Mouse (Mus musculus) gastrocnemius, postnatal 14 days (tissue): ENCODE measurements around the gene Tbc1d10b. TPM values are rescaled to one million over a fixed set of nuclear protein-coding genes. Genes with fewer than 3 reads are reported as not detected.
"Not testable (repeated sequence)": the region's sequence is repeated elsewhere in the genome, so short reads cannot be mapped to it uniquely, and the experiment has no call there.

Source experiments
- DNase-seq: peaks from one replicate; pipeline ENCODE4 v3.0.0; 2021; ENCODE audit warnings: mixed read lengths
- intact Hi-C: fragments of 180-260 bp; cut with DNase I; formaldehyde crosslinking; loops from one replicate; pipeline ENCODE4 v1.15.1; 2025; ENCODE audit warnings: low total_unique reads
- total RNA-seq, 2 experiments: library from RNA; stranded (reverse); gene quantifications; 2 replicates each; pipeline ENCODE4 v1.2.3; 2021

Tbc1d10b gene
- total RNA-seq, 2 experiments from 2014 or later = 32.1 to 32.9 TPM

DNA sequence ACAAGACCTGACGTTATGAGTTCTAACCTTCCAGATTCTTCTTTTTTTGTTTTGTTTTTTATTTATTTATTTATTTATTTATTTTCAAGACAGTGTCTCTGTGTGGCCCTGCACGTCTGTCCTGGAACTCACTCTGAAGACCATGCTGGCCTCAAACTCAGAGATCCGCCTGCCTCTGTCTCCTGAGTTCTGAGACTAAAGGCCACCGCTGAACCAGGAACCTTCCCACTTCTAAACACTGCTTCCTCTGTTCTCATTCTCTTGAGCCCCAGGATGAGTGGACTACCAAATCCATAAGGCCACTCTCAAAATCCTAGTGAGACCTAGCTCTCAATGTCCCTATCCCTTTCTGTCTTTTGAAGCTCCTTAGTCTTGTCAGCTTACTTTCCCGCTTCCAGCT, 1.6 kb upstream of the Tbc1d10b start:
- intact Hi-C loops = no loop called here
- DNase-seq = no peak

DNA sequence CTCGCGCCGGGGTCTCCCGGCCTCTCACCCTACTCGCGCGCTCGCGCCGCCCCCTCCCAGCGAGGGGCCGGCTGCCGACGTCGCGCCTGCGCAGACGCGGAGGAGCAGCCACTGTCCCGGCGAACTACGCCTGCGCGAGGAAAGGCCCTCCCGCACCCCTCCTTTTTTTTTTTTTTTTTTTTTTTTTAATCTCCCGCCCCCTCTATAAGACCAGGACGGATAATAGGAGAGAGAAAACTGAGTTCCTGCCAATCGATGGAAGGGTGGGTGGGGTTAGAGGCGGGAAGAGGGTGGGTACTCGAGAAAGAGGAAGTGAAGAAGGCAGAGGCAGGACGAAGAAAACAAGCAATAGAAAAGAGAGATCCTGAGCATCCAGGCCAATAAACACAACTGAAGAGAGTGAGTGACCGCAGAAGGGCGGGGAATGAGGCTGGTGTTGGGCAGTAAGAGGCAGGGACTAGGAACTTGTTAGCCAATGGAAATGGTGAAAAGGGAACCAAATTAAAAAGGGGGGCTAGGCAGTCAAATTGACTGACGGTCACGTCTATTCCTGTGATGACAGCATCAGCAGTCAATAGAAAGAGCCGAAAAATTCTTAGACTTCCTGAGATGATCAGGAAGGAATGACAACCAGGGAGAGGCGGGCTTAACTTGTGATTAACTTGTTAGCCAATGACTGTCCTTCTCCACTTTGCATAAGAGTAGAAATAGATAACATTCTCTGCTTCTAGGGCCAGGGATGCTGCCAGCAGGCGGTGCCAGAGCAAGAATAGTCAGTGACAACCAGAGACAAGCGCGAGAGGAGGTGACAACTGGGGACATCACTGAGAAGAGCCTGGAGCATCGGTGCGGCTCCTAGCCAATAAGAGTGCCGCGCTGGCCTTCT, 528 bp upstream of the Tbc1d10b start, which contains the start of gene Mylpf:
TSS of gene Mylpf (plus strand) at position 338 of the 886 bp plus-strand sequence.
- intact Hi-C loops = no loop called here
- peak; percentile 94 for DNase-seq

DNA sequence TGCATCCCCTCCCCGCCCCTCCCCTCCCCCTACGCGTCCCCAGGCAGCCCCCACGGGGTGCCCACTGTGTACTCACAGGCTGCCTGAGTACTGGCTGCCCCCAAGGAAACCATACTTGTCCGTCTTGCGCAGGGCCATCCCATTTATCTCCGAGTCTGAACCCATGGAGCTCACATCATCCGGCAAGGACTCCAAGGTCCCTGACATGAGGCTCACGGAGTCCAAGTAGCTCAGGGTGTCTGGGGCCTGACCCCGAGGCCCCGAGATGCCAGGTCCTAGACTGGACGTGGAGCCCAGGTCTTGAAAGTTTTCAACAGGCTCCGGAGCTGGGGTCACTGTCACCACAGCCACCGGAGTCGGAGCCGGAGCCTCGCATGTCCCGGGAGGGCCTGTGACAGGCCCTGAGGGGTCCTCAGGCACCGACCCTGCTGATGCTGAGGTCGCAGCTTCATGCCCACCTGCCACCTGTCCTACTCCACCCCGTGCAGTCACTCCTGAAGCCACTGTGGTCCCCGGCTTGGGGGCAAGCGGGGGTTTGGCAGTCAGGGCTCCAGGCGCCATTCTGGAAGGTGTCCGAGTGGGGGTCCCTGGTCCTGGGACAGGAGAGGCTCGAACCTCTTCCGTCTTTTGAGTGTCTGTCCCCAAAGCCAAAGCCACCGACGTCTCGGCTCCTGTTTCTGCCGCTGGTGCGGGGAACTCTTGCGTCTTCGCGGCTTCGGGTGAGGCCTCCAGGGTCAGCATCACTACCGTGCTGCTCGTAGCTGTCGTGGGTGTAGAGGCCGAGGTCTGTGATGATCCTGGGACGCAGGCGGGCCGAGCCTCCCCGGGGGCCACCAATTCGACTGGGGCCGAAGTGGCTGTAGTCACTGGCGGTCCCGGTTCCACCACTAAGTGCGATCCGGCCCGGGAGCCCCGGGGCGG, 634 bp downstream of the Tbc1d10b start:
- intact Hi-C loops = no loop called here
- DNase-seq = no peak

DNA sequence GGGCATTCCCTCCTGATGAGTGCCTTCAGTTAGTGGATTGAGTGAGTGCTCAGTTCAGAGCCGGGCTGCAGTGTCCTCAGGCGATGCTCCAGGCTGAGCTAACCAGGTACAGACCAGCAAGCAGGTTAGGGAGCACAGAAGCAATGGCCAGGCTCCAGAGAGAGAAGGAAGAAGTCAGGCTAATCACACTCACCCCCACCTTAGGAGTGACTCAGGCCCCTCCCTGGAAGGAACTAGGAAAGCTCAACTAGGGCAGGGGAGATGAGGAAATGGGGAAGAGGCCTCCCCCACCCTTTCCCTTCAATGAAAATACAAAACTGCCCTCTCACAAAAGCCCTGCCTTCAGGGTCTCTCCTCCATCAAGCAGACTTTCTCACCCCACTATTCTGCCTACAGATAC, 1.7 kb downstream of the Tbc1d10b start:
- DNase-seq = no peak
- intact Hi-C loops = no loop called here

DNA sequence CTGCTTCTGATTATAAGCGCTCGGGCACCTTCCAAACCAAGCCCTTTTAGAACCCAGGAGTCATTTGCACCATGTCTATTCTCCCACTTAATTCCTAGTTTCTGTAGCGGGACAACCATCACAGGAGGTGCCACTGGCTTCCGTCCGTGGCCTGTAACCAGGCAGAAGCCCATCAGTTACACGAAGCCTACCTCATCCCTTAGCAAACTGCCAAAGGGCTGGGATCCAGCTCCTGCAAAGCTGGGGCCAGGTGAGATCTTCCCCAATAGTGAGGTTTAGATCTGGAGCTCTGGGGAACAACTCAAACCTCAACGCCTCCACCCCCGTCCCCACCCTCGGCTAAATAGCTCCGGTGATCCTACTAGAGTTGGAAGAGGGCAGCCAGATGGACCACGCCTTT, 11.8 kb downstream of the Tbc1d10b start:
- intact Hi-C loops = no loop called here
- no peak for DNase-seq

DNA sequence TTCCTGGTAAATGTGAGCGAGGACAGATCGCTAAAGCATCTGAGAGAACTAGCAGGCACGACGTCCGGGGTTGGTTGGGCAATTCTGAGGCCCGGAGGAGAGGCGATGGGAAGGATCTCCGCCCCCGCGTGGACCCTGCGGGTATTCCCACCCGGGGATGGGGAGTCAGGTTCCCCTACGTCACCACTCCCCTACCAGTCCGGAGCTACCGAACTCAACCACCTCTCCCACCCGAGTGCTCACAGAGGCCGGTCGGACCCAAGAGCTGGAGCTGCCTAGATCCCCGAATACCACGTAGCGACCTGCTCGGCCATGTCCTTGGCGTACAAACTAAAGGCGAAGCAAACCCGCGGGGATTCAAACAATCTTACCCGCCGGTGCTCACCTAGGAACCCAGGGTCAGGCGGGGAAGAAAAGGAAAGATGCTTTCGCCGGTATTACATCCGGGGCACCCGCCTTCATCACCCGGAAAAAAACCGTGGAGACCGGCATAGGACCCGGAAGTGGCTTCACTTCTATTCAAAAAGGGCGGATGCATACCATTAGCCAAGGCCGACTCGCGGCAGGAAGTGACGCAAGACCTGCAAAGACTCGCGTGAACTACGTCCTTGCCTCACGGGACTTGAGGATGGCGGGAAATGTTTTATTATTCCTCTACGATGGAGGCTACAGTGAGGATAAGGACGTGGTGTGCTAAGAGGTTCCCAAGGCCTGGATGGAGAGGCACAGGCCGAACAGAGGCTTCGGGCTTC, 12.5 kb downstream of the Tbc1d10b start, which contains the start of gene Cd2bp2:
TSS of gene Cd2bp2 (minus strand) at position 507 of the 752 bp plus-strand sequence.
- intact Hi-C loops = no loop called here
- DNase-seq = peak; percentile 93

DNA sequence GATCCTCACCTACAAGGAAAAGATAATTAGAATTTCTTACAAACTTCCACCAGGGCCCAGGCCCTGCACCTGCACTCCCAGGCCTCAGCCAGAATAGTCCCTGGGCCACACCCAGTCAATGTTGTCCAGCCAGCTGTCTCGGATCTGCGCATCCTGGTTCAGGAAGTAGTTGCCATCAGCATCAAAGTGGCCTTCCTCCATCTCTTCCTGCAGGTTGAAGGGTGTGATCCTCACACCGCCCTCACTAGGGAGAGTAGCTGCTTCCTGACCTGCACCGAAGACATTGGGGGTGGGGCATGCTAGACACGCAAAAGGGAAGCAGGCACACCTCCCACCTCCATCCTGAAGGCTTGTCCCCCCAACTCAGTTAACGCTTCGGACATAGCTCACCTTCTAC, 13.6 kb downstream of the Tbc1d10b start:
- intact Hi-C loops = no loop called here
- no peak for DNase-seq

DNA sequence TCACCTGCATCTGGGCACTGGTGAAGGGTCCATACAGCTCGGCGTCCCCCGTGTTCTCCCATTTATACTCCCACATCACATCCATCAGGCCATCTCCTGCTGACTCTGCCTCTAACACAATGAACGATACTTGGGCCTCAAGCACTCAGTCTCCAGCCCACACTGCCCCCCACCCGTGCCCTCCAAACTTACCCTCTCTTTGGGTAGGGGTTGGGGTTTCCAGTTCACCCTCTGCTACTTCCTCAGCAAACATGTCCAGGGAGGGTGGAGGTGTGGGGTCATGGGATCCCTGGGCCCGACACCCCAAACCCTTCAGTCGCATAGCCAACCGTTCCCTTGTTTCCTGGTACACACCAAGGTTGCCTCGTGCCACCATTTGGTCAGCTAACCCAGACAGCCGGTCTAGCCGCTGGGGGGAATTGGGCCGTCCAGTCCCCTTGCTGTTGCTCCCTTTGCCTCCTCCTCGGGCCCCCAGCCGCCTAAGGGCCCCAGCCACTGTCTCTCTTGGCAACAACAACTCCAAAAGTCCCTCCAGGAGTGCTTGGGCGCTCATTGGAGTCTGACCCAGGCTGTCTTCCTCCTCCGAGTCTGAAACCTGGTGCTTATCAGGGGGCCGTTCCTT, 14.1 kb downstream of the Tbc1d10b start:
- intact Hi-C loops = no loop called here
- no peak for DNase-seq

DNA sequence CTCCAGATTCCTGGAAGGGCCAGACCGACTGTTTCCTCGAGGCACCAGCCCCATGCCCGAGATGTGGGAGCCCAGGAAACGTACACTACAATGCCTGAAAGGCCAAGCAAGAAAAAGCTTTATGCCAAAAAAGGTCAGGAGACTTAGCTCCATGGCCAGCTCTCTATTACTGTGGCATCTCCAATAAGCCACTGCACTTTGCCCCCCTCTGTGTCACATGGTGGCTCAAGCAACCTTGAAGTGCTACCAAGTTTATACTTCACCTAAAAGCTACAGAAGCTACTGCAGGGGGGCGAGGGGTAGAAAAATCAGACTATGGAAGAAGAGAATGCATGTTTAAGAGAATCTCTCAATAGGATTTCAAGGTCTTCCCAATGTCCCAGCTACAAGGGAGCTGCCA, 15.3 kb downstream of the Tbc1d10b start:
- intact Hi-C loops = no loop called here
- no peak for DNase-seq

DNA sequence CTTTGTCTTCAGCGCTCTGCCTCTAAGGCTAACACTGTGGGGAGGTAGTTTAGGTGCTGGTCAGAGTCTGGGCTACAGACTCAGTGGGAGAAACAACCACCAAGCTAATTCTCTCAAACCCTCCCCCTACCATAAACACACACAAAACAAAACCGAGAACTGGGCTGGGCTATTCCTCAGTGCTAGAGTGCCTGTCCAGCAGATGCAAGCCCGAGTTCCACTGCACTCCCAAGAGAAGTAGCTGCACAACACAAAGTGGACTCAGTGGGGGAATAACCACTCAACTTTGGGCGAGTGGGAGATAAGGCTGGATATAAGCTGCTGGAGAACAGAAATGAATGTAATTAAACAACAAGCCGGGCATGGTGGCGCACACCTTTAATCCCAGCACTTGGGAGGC, 17.6 kb downstream of the Tbc1d10b start:
- intact Hi-C loops = no loop called here
- DNase-seq = no peak

DNA sequence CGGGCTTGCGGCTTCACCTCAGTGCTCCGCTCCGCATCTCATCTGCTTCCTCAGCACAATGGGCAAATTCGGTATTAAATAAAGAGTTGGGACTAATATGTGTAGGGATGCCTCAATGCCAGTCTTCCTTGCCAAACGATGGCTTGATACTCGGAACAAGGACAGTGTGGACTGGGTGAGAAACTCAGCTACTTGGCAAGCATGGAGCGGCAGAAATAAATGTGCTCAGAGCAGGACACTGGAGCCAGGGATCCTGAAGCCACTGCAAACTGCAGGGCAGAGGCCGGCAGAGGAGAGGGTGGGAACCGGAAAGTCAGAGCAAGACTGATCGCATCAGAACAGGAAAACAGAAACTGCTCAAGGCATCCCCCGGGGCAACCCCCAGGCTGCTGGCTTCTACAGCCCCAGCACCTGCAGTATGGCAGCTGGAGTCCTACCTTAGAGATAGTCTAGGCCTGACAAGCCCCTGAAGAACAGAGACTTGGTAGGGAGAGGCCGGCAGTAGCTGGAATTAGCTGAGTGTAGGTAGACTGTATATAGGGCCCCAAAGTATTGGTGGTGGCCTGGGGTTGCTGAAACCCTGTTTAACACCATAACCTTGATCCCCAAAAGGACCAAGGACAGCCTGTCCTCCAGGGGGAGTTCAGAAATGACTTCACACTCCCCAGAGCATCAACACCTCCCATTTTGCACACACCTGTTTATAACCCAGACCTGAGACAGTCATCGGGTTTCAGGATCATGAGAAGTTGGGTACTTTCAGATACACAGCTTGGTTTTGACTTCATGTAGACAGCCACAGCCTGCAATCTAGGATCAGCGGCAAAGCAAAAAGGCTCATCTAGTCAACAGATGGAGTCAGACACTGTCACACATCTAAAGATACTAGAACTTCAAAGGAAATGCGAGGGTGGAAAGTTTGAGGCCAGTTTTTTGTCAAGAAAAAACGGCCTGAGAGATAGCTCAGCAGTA, 19.7 kb downstream of the Tbc1d10b start:
- no peak for DNase-seq
- intact Hi-C loops = no loop called here

DNA sequence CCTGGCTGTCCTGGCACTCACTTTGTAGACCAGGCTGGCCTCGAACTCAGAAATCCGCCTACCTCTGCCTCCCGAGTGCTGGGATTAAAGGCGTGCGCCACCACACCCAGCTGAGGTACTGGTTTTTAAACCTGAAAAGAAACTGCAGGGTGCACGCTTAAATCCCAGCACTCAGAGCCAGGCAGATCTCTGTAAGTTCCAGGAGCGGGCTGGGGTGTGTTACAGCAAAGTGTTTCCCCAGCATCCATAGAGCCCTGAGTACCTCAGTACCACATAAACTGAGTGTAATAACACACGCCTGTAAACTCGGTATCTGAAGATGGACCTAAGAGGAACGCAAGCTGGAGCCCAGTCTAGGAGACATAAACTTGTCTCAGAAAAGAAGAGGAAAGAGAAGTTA, 20.9 kb downstream of the Tbc1d10b start:
- intact Hi-C loops = no loop called here
- no peak for DNase-seq

DNA sequence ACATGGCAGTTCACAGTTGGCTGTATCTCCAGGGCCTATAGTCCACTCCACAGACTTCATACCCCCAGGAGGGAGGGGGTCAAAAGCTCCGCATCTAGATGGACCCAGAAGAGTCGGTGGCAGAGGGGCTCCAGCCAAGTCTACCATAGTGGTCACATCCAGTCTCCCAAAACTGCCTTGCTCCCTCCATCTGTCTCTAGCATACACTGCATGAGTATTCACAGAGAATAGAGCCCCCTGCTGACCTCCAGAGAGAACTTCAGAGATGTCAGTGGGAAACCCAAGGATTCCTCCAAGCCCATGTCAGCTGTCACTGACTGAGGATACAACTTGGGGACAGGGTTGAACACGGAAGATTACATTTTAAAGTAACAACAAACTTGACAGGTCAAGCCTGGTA, 22.7 kb downstream of the Tbc1d10b start:
- intact Hi-C loops = no loop called here
- DNase-seq = no peak

DNA sequence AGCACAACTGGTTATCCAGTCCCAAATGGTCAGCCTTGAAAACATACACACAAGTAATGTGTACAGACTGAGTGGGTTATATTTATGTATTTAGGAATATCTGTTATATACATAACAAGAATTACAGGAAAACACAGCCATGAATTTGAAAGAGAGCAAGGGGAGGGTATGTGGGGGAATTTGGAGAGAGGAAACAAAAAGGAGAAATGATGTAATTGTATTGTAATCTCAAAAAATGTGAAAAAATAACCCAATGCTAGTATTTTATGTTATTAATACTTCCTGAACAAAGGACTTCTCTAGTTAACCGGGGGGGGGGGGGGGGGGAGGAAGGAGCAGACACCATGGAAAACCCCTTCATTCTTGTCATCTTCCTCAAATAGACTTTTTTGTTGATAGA, 23.5 kb downstream of the Tbc1d10b start:
- intact Hi-C loops = loop anchor here (5.0 kb wide), 1 partner anchor 52 kb away; no protein-coding TSS in a partner anchor
- no peak for DNase-seq

DNA sequence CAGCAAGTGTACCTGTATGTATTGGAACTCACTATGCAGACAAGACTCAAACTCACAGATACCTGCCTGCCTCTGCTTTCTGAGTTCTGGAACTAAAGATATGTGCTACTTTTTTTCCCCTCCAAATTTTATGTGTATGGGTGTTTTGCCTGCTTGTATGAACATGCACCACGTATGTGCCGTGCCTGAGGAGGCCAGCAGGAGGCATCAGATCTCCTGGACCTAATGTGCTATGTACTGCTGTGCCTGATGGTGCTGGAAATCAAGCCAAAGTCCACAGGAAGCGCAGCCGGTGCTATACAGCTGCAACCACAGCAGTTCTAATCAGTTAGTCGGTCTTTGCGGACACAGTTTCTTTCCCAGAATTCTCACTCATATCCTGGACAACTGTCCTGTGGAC, 24.4 kb downstream of the Tbc1d10b start:
- DNase-seq = no peak
- intact Hi-C loops = loop anchor here (5.0 kb wide), 1 partner anchor 52 kb away; no protein-coding TSS in a partner anchor

DNA sequence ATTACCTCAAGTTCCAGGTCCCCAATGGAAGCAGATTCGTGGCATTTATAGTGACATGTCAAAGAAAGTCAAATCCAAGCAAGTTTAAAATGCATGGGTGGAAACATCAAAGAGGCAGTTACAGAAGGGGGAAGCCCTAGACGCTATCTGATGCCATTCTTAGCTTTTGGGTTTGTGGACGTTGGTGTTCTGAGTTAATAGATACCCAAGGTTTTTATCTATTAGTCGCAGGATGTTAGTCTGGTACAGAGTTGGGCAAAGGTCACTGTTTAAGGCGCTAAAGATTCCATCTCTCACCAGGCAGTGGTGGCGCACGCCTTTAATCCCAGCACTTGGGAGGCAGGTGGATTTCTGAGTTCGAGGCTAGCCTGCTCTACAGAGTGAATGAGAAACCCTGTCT, 24.9 kb downstream of the Tbc1d10b start:
- DNase-seq = no peak
- intact Hi-C loops = loop anchor here (5.0 kb wide), 1 partner anchor 51 kb away; no protein-coding TSS in a partner anchor

DNA sequence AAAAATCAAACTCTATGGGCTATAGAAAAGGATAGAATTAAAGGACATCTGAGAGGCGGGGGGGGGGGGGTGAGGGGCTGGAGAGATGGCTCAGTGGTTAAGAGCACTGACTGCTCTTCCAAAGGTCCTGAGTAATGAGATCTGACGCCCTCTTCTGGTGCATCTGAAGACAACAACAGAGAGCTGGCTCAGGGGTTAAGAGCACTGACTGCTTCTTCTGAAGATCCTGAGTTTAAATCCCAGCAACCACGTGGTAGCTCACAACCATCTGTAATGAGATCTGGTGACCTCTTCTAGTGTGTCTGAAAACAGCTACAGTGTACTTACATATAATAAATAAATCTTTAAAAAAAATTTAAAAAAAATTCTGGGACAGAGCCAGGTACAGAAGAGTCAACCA, 26.5 kb downstream of the Tbc1d10b start:
- intact Hi-C loops = loop anchor here (5.0 kb wide), 1 partner anchor 49 kb away; no protein-coding TSS in a partner anchor
- not testable (repeated sequence) for DNase-seq

DNA sequence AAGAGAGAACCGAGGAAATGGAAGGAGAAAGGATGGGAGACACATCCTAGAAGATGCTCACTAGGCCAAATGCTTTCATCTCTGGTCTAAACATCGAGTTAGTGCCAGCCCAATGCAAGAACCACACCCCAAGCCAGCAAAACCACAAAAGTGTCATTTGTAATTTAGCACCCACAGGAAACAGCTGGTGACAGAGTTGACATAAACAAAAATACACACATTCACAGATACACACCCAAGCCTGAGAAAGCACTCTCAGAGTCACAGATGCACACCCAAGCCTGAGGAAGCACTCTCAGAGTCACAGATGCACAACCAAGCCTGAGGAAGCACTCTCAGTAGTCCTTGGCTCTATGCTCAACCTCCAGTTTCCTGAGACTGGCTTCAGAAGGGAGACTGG, 27.5 kb downstream of the Tbc1d10b start:
- DNase-seq = no peak
- intact Hi-C loops = loop anchor here (5.0 kb wide), 1 partner anchor 48 kb away; no protein-coding TSS in a partner anchor
